Mouse (Mus musculus) liver, embryonic 16.5 days (tissue): ENCODE data around the gene Ppp1ca. TPM values are rescaled to one million over a fixed set of nuclear protein-coding genes. Genes with fewer than 3 reads are reported as not detected.

Experiments
- ATAC-seq: fragments of 200-750 bp; cut with Nextera tagmentation; 2 replicates; pipeline ENCODE4 v1.8.0; 2017; ENCODE audit warnings: low read depth, mild to moderate bottlenecking, moderate number of reproducible peaks, moderate library complexity
- H3K27ac ChIP-seq: fragments of 300-500 bp; sonication (generic); 2 replicates; pipeline ENCODE4 v1.5.1; 2014; ENCODE audit warnings: mild to moderate bottlenecking, low read length
- H3K27me3 ChIP-seq: fragments of 300-500 bp; sonication (generic); 2 replicates; pipeline ENCODE4 v1.6.1; 2014; ENCODE audit warnings: low read depth, low read length, mixed read lengths; ENCODE audit not compliant: control insufficient read depth, insufficient read depth
- H3K36me3 ChIP-seq: fragments of 300-500 bp; sonication (generic); 2 replicates; pipeline ENCODE4 v1.6.1; 2014; ENCODE audit warnings: mild to moderate bottlenecking; ENCODE audit not compliant: control insufficient read depth, insufficient read depth
- H3K4me1 ChIP-seq: fragments of 300-500 bp; sonication (generic); 2 replicates; pipeline ENCODE4 v1.6.1; 2014; ENCODE audit warnings: low read depth, low read length, mixed read lengths; ENCODE audit not compliant: control insufficient read depth
- H3K4me2 ChIP-seq: fragments of 300-500 bp; sonication (generic); 2 replicates; pipeline ENCODE4 v1.6.1; 2014; ENCODE audit warnings: low read depth, low read length, mixed read lengths
- H3K4me3 ChIP-seq: fragments of 300-500 bp; sonication (generic); 2 replicates; pipeline ENCODE4 v1.5.1; 2014; ENCODE audit warnings: low read depth, mild to moderate bottlenecking, low read length
- H3K9ac ChIP-seq: fragments of 300-500 bp; sonication (generic); 2 replicates; pipeline ENCODE4 v1.6.1; 2014; ENCODE audit warnings: low read depth, low read length
- H3K9me3 ChIP-seq: fragments of 300-500 bp; sonication (generic); replicated peaks from 2 replicates; pipeline ENCODE4 v1.6.1; 2016; ENCODE audit warnings: low read length; ENCODE audit not compliant: control insufficient read depth
- WGBS: fragments of 180-500 bp; shearing (Covaris S2); extraction: QIAGEN DNeasy Blood & Tissue Kit; methylation state at CpG from one replicate; pipeline ENCODE4 v1.1.7; 2014; ENCODE audit not compliant: insufficient replicate concordance; 5-methylcytosine and 5-hydroxymethylcytosine counted together
- polyA plus RNA-seq: library from polyadenylated mRNA; unstranded; fragments of >200 nt; fragmentation: Nextera tagmentation; extraction: Ambion mirVana; gene quantifications from 2 replicates; pipeline ENCODE4 v1.2.1, GENCODE M21; 2015

The Ppp1ca gene
- polyA plus RNA-seq, 1 experiment from 2014 or later = 380 TPM

DNA sequence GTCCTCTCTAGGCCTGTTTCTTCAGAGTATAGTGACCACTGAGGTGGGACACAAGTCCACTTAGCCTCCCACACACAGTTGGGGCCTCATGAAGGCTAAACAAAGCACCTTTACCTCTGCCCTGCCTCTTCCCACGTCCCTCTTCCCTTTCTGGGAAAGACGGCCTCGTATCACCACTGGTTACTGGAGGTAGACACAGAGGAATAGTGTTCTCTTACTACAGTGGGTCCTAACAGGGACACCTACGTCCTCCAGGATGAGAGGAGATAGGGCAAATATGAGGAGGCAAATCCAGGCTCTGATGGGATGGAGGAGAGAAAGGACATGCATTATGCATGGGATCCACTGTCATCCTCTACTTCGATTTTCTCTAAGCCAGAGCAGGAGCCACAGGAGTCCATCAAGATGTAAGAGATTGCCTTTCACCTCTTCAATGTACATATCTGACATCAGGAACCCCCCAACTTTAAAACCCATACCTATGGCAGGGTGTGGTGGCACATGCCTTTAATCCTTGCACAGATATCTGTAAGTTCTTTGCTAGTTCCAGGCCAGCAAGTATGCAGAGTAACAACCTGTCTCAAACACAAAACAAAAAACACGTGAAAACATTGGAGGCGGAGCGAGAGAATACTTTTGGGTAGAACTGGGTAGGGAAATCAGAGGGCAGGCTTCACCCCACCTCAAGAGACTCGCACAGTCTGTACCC, 43.9 kb upstream of the Ppp1ca start:
- peaks cover 21% of the 10 kb centered on the region for H3K4me1 ChIP-seq
- WGBS = 36% methylated on average over 9 of the region's 9 CpGs
- peak overlapping the region; percentile 92 for H3K9ac ChIP-seq
- H3K4me3 ChIP-seq = peak overlapping the region; percentile 88
- peak overlapping the region; percentile 75 for H3K4me2 ChIP-seq
- H3K27ac ChIP-seq = peak overlapping the region; percentile 35; the same call in 1 of the 2 replicates
- no peak for ATAC-seq
- H3K9me3 ChIP-seq = no peaks in the 10 kb centered on the region; the same call in 1 of the 2 replicates
- H3K36me3 ChIP-seq = no peaks in the 10 kb centered on the region
- no peaks in the 10 kb centered on the region for H3K27me3 ChIP-seq

DNA sequence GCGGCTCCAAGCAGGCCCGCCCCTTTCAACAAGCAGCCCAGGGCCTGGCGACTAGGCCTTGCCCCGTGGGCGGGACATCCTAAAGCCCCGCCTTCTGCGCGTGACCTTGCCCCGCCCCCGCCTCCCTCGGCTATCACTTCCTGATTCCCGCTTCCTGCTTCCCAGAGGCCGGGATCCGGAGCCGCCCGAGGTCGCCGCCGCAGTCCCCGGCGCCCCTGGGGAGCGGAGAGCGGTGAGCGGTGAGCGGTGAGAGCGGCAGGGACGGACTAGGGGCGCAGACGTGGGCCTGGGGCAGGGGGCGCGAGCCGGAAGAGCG, 43.4 kb upstream of the Ppp1ca start, which contains the start of gene Coro1b:
Gene Coro1b (plus strand): TSS at position 129 of the 316 bp plus-strand sequence.
- ATAC-seq = peak; percentile 92
- H3K36me3 ChIP-seq = no peaks in the 10 kb centered on the region
- no peaks in the 10 kb centered on the region for H3K27me3 ChIP-seq
- peak within 1 kb of the TSS; percentile 75 for H3K4me2 ChIP-seq
- WGBS = under 1% methylated on average over 32 of the region's 33 CpGs
- peak within 1 kb of the TSS; percentile 82 for H3K27ac ChIP-seq
- peaks cover 21% of the 10 kb centered on the region for H3K4me1 ChIP-seq
- peak within 1 kb of the TSS; percentile 92 for H3K9ac ChIP-seq
- peak within 1 kb of the TSS; percentile 88 for H3K4me3 ChIP-seq
- no peaks in the 10 kb centered on the region; the same call in 1 of the 2 replicates for H3K9me3 ChIP-seq

DNA sequence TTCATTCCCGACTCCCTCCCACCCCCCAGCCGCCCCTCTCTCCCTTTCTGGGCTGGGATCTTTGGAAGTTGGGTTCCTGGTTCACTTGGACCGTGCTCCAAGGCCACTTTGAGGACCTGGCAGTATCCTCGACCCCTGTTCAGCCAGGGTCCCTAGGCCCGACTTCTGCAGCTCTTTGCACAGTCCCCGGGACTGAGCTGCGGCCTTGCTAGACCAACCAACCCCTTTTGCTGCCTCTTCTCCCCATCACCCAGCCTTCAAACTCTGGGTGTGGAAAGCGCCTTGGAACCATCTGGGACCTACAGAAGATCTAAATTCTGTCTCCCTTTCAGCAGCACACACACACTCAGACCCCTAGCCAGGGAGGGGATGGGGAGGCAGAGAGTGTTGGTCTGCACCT, 43.0 kb upstream of the Ppp1ca start:
- peak overlapping the region; percentile 82 for H3K27ac ChIP-seq
- H3K4me3 ChIP-seq = peak overlapping the region; percentile 88
- H3K27me3 ChIP-seq = no peaks in the 10 kb centered on the region
- peak overlapping the region; percentile 75 for H3K4me2 ChIP-seq
- peak; percentile 14 for ATAC-seq
- peaks cover 21% of the 10 kb centered on the region for H3K4me1 ChIP-seq
- under 1% methylated on average over 8 of the region's 8 CpGs for WGBS
- H3K36me3 ChIP-seq = no peaks in the 10 kb centered on the region
- peak overlapping the region; percentile 92 for H3K9ac ChIP-seq
- H3K9me3 ChIP-seq = no peaks in the 10 kb centered on the region; the same call in 1 of the 2 replicates

DNA sequence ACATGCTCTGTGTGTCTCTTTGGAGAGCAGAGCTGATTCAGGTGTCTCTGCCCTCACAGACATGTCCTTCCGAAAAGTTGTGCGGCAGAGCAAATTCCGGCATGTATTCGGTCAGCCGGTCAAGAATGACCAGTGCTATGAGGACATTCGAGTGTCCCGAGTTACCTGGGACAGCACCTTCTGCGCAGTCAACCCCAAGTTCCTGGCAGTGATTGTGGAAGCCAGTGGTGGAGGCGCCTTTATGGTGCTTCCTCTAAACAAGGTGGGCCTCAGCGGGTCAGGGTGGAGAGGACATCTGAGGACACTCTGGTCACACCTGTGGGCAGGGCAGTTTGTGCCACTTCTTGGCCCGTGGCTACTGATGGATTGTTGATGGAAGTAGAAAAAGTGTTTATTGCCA, 42.6 kb upstream of the Ppp1ca start:
- peak overlapping the region; percentile 88 for H3K4me3 ChIP-seq
- WGBS = 68% methylated on average over 11 of the region's 11 CpGs
- no peaks in the 10 kb centered on the region for H3K27me3 ChIP-seq
- H3K27ac ChIP-seq = no peak overlapping the region
- no peaks in the 10 kb centered on the region; the same call in 1 of the 2 replicates for H3K9me3 ChIP-seq
- H3K4me2 ChIP-seq = peak overlapping the region; percentile 75
- H3K4me1 ChIP-seq = peaks cover 23% of the 10 kb centered on the region
- H3K9ac ChIP-seq = peak overlapping the region; percentile 92
- no peak for ATAC-seq
- no peaks in the 10 kb centered on the region for H3K36me3 ChIP-seq

DNA sequence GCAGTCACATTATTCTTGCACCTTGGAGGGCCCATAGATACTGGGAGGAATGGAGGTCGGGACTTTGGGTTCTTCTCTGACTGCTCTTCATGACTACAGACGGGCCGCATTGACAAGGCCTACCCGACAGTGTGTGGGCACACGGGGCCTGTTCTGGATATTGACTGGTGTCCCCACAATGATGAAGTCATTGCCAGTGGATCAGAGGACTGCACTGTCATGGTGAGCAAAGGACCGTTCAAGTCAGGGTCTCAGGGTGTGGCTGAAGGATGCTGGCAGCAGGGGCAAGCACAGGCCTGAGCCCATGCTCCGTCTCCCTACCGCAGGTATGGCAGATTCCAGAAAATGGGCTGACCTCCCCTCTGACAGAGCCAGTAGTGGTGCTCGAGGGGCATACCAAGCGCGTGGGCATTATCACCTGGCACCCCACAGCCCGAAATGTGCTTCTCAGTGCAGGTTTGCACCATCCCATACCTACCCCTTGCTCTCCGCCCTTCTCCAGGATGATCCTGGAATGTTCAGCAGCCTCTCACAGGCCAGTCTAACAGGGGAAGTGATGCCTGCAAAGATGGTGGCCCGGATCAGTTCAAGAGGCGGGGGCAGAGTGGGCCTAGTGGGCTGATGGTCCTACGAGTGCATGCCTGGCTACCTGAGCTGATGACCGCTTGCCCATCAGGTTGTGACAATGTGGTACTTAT, 42.0 kb upstream of the Ppp1ca start:
- peaks cover 29% of the 10 kb centered on the region for H3K4me1 ChIP-seq
- no peak overlapping the region for H3K9ac ChIP-seq

DNA sequence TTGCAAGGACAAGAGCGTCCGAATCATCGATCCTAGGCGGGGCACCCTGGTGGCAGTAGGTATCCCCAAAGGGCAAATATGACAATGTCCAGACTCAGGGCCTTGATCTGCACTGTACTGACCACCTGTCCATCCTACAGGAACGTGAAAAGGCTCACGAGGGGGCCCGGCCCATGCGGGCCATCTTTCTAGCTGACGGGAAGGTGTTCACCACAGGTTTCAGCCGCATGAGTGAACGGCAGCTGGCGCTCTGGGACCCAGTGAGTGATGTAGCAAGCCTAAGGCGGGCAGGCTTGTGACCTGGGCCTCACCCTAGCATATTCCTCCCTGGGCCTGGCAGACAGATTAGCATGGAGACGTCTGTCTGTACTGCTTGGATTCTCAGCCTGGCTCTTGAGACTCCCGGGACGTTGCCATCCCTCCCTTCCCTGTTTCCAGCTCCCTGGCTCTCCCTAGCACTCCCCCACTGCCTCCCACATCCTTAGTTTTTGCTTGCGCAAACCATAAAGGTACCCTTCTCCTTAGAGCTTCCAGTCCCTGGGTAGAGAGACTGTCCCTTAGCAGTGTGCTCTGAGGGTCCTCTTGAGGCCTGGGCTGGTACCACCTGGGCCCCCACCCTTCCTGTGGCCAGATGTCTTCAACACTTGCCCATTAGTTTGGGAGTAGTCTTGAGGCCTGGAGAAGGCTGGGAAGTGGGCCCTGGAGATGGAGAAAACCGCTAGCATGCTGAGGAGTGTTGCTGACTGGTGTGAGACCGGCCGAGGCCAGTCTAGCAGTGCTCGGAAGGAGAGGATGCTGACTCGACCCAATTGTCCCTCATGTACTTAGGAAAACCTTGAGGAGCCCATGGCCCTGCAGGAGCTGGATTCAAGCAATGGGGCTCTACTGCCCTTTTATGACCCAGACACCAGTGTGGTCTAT, 41.0 kb upstream of the Ppp1ca start:
- no peak overlapping the region for H3K4me3 ChIP-seq
- H3K27ac ChIP-seq = no peak overlapping the region
- H3K27me3 ChIP-seq = no peaks in the 10 kb centered on the region
- no peak for ATAC-seq
- H3K9ac ChIP-seq = no peak overlapping the region
- 84% methylated on average over 22 of the region's 22 CpGs for WGBS
- no peaks in the 10 kb centered on the region; the same call in 1 of the 2 replicates for H3K9me3 ChIP-seq
- H3K4me2 ChIP-seq = no peak overlapping the region
- peaks cover 30% of the 10 kb centered on the region for H3K4me1 ChIP-seq
- no peaks in the 10 kb centered on the region; the same call in 1 of the 2 replicates for H3K36me3 ChIP-seq

More for the DNA sequence above, 42.0 kb upstream of the Ppp1ca start:
- no peak overlapping the region for H3K27ac ChIP-seq
- ATAC-seq = no peak
- H3K27me3 ChIP-seq = no peaks in the 10 kb centered on the region
- H3K9me3 ChIP-seq = no peaks in the 10 kb centered on the region; the same call in 1 of the 2 replicates
- no peaks in the 10 kb centered on the region for H3K36me3 ChIP-seq
- H3K4me2 ChIP-seq = 0 out of 2 replicates have a peak overlapping the region, but pooled peaks have one; percentile 75
- H3K4me3 ChIP-seq = no peak overlapping the region
- 83% methylated on average over 17 of the region's 17 CpGs for WGBS

DNA sequence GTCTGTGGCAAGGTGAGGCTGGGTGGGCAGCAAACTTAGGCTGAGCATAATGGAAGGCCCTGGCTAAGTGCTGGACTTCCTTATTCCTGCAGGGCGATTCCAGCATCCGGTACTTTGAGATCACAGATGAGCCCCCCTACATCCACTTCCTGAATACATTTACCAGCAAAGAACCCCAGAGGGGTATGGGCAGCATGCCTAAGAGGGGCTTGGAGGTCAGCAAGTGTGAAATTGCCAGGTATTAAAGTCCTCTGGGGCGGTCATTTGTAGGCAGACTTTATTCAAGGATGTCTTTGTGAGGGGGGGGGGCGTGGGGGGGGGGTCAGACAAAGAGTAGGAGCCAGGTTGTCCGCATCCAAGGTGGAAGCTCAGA, 40.4 kb upstream of the Ppp1ca start:
- Histone ChIP-seq H3K27me3 (no peaks in the 10 kb centered on the region), H3K9ac (no peak overlapping the region), H3K9me3 (no peaks in the 10 kb centered on the region), H3K4me3 (no peak overlapping the region), H3K36me3 (no peaks in the 10 kb centered on the region; the same call in 1 of the 2 replicates), H3K4me2 (no peak overlapping the region), H3K27ac (no peak overlapping the region), H3K4me1 (peaks cover 30% of the 10 kb centered on the region)
- ATAC-seq = no peak
- 67% methylated on average over 5 of the region's 5 CpGs for WGBS

DNA sequence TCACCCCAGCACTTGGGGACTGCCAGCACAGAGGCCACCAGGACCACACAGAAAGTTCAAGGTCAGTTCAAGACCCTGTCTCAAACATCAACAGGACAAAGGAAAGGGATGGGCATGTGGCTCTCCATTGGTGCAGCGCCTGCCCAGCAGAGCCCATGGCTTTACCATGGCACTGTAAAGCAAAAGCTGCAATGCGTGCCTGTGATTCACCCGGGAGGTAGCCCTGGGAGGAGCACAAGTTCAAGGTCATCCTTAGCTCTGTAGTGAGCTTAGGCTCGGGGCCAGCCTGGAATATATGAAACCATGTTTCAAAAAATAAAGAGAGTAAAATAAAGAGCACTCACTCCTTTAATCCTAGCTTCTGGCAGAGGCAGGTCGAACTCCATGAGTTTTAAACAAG, 40.0 kb upstream of the Ppp1ca start:
- no peaks in the 10 kb centered on the region; the same call in 1 of the 2 replicates for H3K36me3 ChIP-seq
- H3K4me1 ChIP-seq = peaks cover 30% of the 10 kb centered on the region
- H3K4me3 ChIP-seq = no peak overlapping the region
- H3K27me3 ChIP-seq = no peaks in the 10 kb centered on the region
- no peak overlapping the region for H3K4me2 ChIP-seq
- no peak overlapping the region for H3K9ac ChIP-seq
- ATAC-seq = no peak
- H3K9me3 ChIP-seq = no peaks in the 10 kb centered on the region
- H3K27ac ChIP-seq = no peak overlapping the region
- 69% methylated on average over 5 of the region's 5 CpGs for WGBS
